Mouse (Mus musculus) forebrain, embryonic 10.5 days (tissue): ENCODE data around the gene Cacna1i. TPM values are rescaled to one million over a fixed set of nuclear protein-coding genes. Genes with fewer than 3 reads are reported as not detected.
A peak's percentile ranks its signal among the peaks of the same experiment; 100 is the strongest.

Source experiments
- DNase-seq: peaks from one replicate; pipeline ENCODE4 v3.0.0-alpha.2; 2017; ENCODE audit warnings: low spot score; ENCODE audit errors: extremely low spot score
- H3K27ac ChIP-seq: fragments of 300-500 bp; sonication (generic); 2 replicates; pipeline ENCODE4 v1.5.1; 2016; ENCODE audit warnings: mild to moderate bottlenecking
- H3K27me3 ChIP-seq: fragments of 300-500 bp; sonication (generic); 2 replicates; pipeline ENCODE4 v1.6.1; 2016; ENCODE audit warnings: mild to moderate bottlenecking; ENCODE audit not compliant: poor library complexity, severe bottlenecking
- H3K36me3 ChIP-seq: fragments of 300-500 bp; sonication (generic); replicated peaks from 2 replicates; pipeline ENCODE4 v1.6.1; 2016; ENCODE audit warnings: mild to moderate bottlenecking, moderate library complexity
- H3K4me1 ChIP-seq: fragments of 300-500 bp; sonication (generic); 2 replicates; pipeline ENCODE4 v1.6.1; 2016
- H3K4me3 ChIP-seq: fragments of 300-500 bp; sonication (generic); 2 replicates; pipeline ENCODE4 v1.5.1; 2016; ENCODE audit warnings: mild to moderate bottlenecking, moderate library complexity
- H3K9me3 ChIP-seq: fragments of 300-500 bp; sonication (generic); 2 replicates; pipeline ENCODE4 v1.6.1; 2016; ENCODE audit warnings: mild to moderate bottlenecking, moderate library complexity
- WGBS: fragments of 180-500 bp; shearing (Covaris S2); methylation state at CpG from one replicate; pipeline ENCODE4 v1.1.7; 2016; 5-methylcytosine and 5-hydroxymethylcytosine counted together
- polyA plus RNA-seq: library from polyadenylated mRNA; unstranded; fragments of >200 nt; fragmentation: Nextera tagmentation; extraction: Ambion mirVana; gene quantifications from 2 replicates; pipeline ENCODE4 v1.2.1, GENCODE M21; 2016

Cacna1i gene
- polyA plus RNA-seq, 1 experiment from 2014 or later, result 0.04 TPM

GRCm38 (mm10) chr15:80257602-80258239 lies 29.3 kb upstream of the Cacna1i start:
- Histone ChIP-seq H3K4me3 (peak overlapping the region; percentile 100; the same call in 1 of the 2 replicates), H3K4me1 (peaks cover 67% of the 10 kb centered on the region), H3K36me3 (peaks cover 67% of the 10 kb centered on the region), H3K9me3 (no peaks in the 10 kb centered on the region), H3K27ac (no peak overlapping the region; the same call in 1 of the 2 replicates), H3K27me3 (no peaks in the 10 kb centered on the region)
- DNase-seq, result no peak
- 36% methylated on average over 4 of the region's 4 CpGs for WGBS

GRCm38 (mm10) chr15:80258240-80259170 lies 28.5 kb upstream of the Cacna1i start:
- Histone ChIP-seq H3K27ac (peak overlapping the region; percentile 31), H3K4me3 (peak overlapping the region; percentile 100), H3K4me1 (peaks cover 67% of the 10 kb centered on the region), H3K36me3 (peaks cover 63% of the 10 kb centered on the region), H3K9me3 (no peaks in the 10 kb centered on the region), H3K27me3 (no peaks in the 10 kb centered on the region)
- peak; percentile 27 for DNase-seq
- 65% methylated on average over 11 of the region's 11 CpGs for WGBS

GRCm38 (mm10) chr15:80259406-80260045 lies 27.5 kb upstream of the Cacna1i start:
- peaks cover 64% of the 10 kb centered on the region for H3K4me1 ChIP-seq
- no peaks in the 10 kb centered on the region for H3K27me3 ChIP-seq
- H3K9me3 ChIP-seq, result no peaks in the 10 kb centered on the region
- 79% methylated on average over 8 of the region's 8 CpGs for WGBS
- no peak overlapping the region for H3K4me3 ChIP-seq
- no peak overlapping the region for H3K27ac ChIP-seq
- DNase-seq, result no peak
- H3K36me3 ChIP-seq, result peaks cover 63% of the 10 kb centered on the region

- H3K4me1 ChIP-seq, result peaks cover 63% of the 10 kb centered on the region
- 23% methylated on average over 3 of the region's 3 CpGs for WGBS
- no peak overlapping the region for H3K27ac ChIP-seq
- H3K27me3 ChIP-seq, result no peaks in the 10 kb centered on the region
- peaks cover 63% of the 10 kb centered on the region for H3K36me3 ChIP-seq
- H3K4me3 ChIP-seq, result no peak overlapping the region
- peak; percentile 85 for DNase-seq
- no peaks in the 10 kb centered on the region for H3K9me3 ChIP-seq
These were observed 26.4 kb upstream of the Cacna1i start for GRCm38 (mm10) chr15:80260677-80261076.

GRCm38 (mm10) chr15:80261100-80261499 lies 25.9 kb upstream of the Cacna1i start:
- H3K4me1 ChIP-seq, result peaks cover 63% of the 10 kb centered on the region

GRCm38 (mm10) chr15:80263610-80264575 lies 23.1 kb upstream of the Cacna1i start, which contains the start of gene Rps19bp1:
Rps19bp1 (minus strand) TSS chr15:80264315.
- Histone ChIP-seq H3K4me3 (peak within 1 kb of the TSS; percentile 85), H3K27me3 (no peaks in the 10 kb centered on the region), H3K9me3 (no peaks in the 10 kb centered on the region), H3K4me1 (peaks cover 36% of the 10 kb centered on the region), H3K36me3 (peaks cover 32% of the 10 kb centered on the region), H3K27ac (peak within 1 kb of the TSS; percentile 88)
- DNase-seq, result peak; percentile 91
- 2% methylated on average over 64 of the region's 66 CpGs for WGBS

More at GRCm38 (mm10) chr15:80261100-80261499, 25.9 kb upstream of the Cacna1i start:
- Histone ChIP-seq H3K27ac (no peak overlapping the region), H3K27me3 (no peaks in the 10 kb centered on the region), H3K36me3 (peaks cover 60% of the 10 kb centered on the region), H3K4me3 (no peak overlapping the region), H3K9me3 (no peaks in the 10 kb centered on the region)
- 87% methylated on average over 7 of the region's 7 CpGs for WGBS
- no peak for DNase-seq

GRCm38 (mm10) chr15:80266281-80266680 lies 20.8 kb upstream of the Cacna1i start:
- peak; percentile 72 for DNase-seq
- Histone ChIP-seq H3K4me3 (no peak overlapping the region), H3K9me3 (peaks cover 17% of the 10 kb centered on the region), H3K36me3 (peaks cover 8% of the 10 kb centered on the region), H3K27me3 (no peaks in the 10 kb centered on the region), H3K27ac (no peak overlapping the region), H3K4me1 (peaks cover 22% of the 10 kb centered on the region)
- WGBS, result 0% methylated on average over 2 of the region's 2 CpGs

- WGBS, result 70% methylated on average over 3 of the region's 3 CpGs
- H3K9me3 ChIP-seq, result peaks cover 17% of the 10 kb centered on the region
- DNase-seq, result no peak
- H3K4me1 ChIP-seq, result peaks cover 7% of the 10 kb centered on the region
- no peak overlapping the region for H3K27ac ChIP-seq
- no peak overlapping the region for H3K4me3 ChIP-seq
- H3K36me3 ChIP-seq, result no peaks in the 10 kb centered on the region
- no peaks in the 10 kb centered on the region for H3K27me3 ChIP-seq
These were observed 15.1 kb upstream of the Cacna1i start for GRCm38 (mm10) chr15:80271858-80272396.

- 55% methylated on average over 9 of the region's 9 CpGs for WGBS
- H3K9me3 ChIP-seq, result no peaks in the 10 kb centered on the region
- no peak for DNase-seq
- H3K27me3 ChIP-seq, result peaks cover 24% of the 10 kb centered on the region
- H3K4me3 ChIP-seq, result no peak overlapping the region
- H3K4me1 ChIP-seq, result peaks cover 10% of the 10 kb centered on the region
- no peaks in the 10 kb centered on the region for H3K36me3 ChIP-seq
- H3K27ac ChIP-seq, result no peak overlapping the region
These were observed 9.9 kb upstream of the Cacna1i start for GRCm38 (mm10) chr15:80277107-80277506.

GRCm38 (mm10) chr15:80277625-80278024 lies 9.4 kb upstream of the Cacna1i start:
- WGBS, result 2% methylated on average over 6 of the region's 6 CpGs
- DNase-seq, result peak; percentile 77
- Histone ChIP-seq H3K4me1 (peaks cover 7% of the 10 kb centered on the region), H3K27ac (no peak overlapping the region), H3K36me3 (no peaks in the 10 kb centered on the region), H3K27me3 (peaks cover 28% of the 10 kb centered on the region), H3K4me3 (no peak overlapping the region), H3K9me3 (no peaks in the 10 kb centered on the region)

- WGBS, result 67% methylated on average over 5 of the region's 5 CpGs
- Histone ChIP-seq H3K36me3 (no peaks in the 10 kb centered on the region), H3K27me3 (peaks cover 34% of the 10 kb centered on the region), H3K27ac (no peak overlapping the region), H3K4me1 (peaks cover 7% of the 10 kb centered on the region), H3K4me3 (no peak overlapping the region), H3K9me3 (no peaks in the 10 kb centered on the region)
- no peak for DNase-seq
These were observed 8.8 kb upstream of the Cacna1i start for GRCm38 (mm10) chr15:80278121-80278759.
